Mouse (Mus musculus) brain, embryonic 14.5 days (tissue): ENCODE data around the gene Adcy3. TPM values are rescaled to one million over a fixed set of nuclear protein-coding genes. Genes with fewer than 3 reads are reported as not detected.

Experiments used
- DNase-seq: peaks from one replicate; pipeline ENCODE4 v3.0.0-alpha.2; 2011; ENCODE audit warnings: low read depth
- CTCF ChIP-seq: fragments of 200-500 bp; IDR thresholded peaks from 2 replicates; pipeline ENCODE4 v1.5.1; 2012; ENCODE audit warnings: inconsistent platforms, mild to moderate bottlenecking, moderate library complexity, borderline replicate concordance; ENCODE audit not compliant: insufficient read depth, insufficient read length; ENCODE audit errors: extremely low read depth
- POLR2A ChIP-seq: fragments of 200-500 bp; IDR thresholded peaks from 2 replicates; pipeline ENCODE4 v1.6.1; 2012; ENCODE audit warnings: mild to moderate bottlenecking, inconsistent platforms, borderline replicate concordance; ENCODE audit not compliant: poor library complexity, insufficient read depth, insufficient read length, severe bottlenecking; ENCODE audit errors: extremely low read depth
- polyA plus RNA-seq: library from polyadenylated mRNA; depleted of rRNA; stranded (reverse); fragments of >200 nt; gene quantifications from 2 replicates; pipeline ENCODE4 v1.2.3, GENCODE M21; 2012

Gene Adcy3
- polyA plus RNA-seq, 1 experiment = 13.1 TPM

DNA sequence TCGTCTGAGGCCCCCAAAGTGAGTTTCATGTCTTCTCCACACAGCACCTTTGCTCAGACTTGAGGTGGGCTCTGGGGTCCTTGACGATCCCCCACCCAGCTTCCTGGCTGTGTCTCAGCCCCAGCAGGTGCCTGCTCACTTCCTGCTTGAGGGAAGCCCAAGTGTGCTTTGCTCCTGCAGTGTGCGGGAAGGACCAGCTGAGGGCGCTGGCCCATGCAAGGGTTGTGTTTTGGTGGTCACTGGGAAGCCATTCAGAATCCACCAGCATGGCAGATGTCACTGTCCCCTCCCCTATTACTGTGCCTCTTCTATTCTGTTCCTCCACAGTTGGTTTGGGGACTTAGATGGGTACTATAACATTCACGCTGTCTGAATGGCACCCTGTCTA is 56.2 kb downstream of the Adcy3 start:
- no peak for DNase-seq
- no peak for TF ChIP-seq POLR2A
- TF ChIP-seq CTCF = peak; percentile 45; the same call in 1 of the 2 replicates

DNA sequence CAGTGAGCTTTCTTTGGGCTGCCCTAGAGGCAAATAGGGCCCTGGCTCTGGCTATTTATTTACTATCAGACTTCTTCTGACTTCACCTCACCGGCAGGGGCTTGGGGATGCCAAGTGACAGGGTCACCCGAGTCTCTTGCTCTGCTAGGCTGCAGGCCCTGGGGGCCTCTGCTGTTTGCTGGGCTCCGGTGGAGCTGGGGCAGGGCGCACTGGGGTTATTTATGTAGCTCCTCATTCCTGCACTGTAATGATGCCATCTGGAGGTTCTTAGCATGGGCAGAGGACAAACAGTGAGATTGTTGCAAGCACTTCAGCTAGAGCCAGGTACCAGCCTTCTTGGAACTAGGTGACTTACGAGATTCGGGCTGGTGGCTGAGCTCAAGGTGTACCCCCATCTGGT is 59.6 kb downstream of the Adcy3 start:
- TF ChIP-seq POLR2A = no peak
- TF ChIP-seq CTCF = no peak

DNA sequence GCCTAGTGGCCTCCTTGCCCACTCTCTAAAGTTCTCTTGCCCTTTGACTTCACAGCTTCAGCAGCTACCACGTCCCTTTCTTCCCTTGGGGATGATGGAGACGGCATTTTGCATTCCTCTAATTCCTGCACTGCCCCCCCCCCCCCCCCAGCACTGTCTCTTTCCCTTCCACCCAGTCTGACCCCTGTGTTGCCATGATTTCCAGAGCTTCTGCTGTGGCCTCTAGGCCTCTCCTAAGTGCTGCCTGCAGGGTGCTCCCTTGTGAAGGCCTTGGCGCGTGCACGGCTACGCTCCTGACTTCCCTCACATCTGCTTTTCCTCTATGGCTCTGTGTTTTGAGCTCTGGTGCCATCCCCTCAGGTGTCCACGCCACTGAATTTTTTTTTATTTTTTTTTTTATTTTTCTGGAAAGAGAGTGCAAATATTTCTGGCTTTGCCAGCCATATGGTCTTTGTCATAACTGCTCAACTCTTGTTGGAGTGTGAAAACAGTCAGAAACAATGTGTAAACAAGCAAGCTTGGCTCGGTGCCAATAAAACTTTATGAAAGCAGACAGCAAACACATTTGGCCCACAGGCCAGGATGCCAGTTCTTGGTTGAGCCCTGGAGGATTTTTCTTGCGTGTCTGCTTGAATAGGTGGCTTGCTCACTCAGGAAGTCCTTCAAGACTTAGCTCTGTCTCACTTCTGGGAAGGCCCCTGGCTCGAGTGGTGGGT is 60.3 kb downstream of the Adcy3 start:
- DNase-seq = no peak
- TF ChIP-seq POLR2A (no peak), CTCF (no peak)

More for the DNA sequence above, 59.6 kb downstream of the Adcy3 start:
- no peak for DNase-seq

DNA sequence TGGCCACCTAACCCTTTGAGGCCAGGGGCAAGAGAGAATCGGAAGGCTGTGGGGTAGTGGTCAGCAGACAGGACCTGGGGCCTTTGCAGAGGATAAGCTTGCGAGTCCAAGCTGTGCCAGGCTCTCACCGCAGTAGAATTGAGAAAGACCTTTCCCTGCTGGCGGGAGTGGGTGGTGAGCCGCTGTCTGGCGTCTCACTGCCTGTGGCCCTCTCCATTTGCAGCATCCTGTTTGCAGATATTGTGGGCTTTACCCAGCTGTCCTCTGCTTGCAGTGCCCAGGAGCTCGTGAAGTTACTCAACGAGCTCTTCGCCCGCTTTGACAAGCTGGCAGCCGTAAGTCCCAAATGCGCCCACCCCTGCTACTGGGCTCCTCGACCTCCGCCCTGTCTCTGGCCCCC is 61.7 kb downstream of the Adcy3 start:
- TF ChIP-seq POLR2A = no peak
- no peak for TF ChIP-seq CTCF
- no peak for DNase-seq

DNA sequence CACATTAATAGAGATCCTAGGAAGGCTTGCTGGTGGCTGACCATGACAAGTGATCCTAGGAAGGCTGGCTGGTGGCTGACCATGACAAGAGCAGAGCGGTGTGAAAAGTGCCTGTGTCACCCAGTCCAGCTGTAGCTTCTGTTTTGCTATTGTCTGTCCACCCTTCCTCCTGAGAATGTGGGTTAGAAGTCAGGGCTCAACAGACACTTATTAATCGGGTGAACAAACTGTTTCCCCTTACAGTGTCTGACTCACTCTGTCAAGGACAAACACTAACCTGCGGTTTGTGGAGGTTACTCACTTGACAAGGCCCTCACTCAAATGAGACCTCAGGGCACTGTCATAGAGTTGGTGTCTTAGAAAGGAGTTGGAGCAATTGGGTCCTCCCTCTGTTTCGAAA is 65.8 kb downstream of the Adcy3 start:
- no peak for DNase-seq
- no peak for TF ChIP-seq CTCF
- TF ChIP-seq POLR2A = no peak

DNA sequence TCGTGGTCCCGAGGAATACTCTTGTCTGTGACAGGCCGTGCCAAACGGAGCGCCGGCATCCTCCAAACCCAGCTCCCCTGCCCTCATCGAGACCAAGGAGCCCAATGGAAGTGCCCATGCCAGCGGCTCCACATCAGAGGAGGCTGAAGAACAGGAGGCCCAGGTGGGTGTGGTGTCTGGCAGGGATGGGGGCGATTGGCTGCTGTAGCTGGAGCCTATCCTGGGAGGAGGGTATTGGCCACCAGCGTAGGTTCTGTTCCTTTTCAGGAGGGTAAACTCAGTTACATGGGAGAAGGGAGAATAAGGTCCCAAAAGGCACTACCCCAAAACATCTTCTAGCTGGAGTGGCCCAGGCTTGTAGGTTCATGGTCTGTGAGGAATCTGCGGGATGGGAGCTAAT is 66.4 kb downstream of the Adcy3 start:
- no peak for DNase-seq
- TF ChIP-seq POLR2A = no peak
- no peak for TF ChIP-seq CTCF

DNA sequence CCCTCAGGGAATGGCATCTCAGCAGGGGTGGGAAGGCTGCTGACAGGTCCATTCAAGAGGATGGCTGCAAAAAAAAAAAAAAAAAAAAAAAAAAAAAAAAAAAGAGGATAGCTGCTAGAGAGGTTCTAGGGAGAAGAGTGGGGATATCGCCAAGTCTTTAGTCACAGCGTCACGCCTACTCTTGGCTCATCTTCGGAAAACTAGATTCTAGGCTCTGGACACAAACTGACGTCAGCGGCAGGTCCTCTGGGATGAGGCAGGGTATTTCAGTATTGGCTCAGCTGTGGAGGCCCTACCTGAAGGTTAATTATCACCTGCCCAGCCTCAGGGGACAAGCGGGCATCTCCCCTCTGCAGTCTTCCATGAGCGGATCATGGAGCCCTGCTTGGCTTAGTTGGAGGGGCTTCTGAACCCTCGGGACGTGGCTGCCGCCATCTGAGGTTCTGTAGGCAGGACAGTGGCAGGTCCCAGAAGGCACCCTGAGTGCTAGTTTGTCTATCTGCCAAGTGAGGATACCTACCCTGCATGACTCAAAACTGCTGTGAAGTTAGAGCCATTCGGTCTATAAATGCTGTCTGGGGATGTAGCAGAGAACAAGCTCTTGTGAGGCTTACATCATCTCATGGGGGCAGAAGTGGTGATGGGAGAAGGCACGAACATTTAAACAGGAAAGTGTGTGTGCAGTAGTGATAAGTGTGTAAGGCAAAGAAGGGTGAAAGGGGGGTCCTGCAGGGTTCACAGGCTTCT is 68.7 kb downstream of the Adcy3 start:
- no peak for DNase-seq
- TF ChIP-seq POLR2A = no peak
- no peak for TF ChIP-seq CTCF

DNA sequence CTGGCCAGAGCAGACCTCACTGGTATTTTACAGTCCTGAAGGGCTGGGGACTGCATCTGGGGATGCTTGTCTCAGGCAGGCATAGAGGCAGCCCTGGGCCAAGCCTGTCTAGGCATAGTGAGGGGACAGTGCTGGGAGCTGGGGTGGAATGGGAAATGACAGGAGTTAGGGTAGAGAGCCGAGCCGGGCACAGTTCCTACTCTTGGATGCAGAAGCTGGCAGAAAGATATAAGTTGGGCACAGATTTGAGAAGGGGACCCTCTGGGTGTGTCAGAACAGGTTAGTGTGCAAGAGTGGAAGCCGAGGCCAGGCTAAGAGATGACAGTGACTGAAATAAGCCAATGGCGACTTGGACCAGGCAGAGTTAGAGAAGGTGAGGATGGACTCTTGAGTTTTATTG is 69.3 kb downstream of the Adcy3 start:
- TF ChIP-seq POLR2A (no peak), CTCF (no peak)
- DNase-seq = no peak

DNA sequence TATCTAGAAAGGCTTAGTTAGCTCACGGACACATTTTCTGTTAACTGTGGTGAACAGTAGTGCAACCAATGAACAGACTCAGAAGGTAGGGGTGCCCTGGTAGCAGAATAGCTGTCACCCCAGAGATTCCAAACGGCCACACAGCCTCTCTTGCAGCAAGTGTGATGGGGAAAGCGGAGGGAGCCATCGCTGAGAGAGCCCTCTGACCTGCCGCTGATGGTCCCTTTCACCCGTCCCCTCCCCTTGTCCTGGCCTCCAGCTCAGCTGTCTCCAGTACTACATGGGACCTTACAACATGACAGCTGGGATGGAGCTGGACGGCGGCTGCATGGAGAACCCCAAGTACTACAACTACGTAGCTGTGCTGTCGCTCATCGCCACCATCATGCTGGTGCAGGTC is 73.2 kb downstream of the Adcy3 start:
- no peak for DNase-seq

DNA sequence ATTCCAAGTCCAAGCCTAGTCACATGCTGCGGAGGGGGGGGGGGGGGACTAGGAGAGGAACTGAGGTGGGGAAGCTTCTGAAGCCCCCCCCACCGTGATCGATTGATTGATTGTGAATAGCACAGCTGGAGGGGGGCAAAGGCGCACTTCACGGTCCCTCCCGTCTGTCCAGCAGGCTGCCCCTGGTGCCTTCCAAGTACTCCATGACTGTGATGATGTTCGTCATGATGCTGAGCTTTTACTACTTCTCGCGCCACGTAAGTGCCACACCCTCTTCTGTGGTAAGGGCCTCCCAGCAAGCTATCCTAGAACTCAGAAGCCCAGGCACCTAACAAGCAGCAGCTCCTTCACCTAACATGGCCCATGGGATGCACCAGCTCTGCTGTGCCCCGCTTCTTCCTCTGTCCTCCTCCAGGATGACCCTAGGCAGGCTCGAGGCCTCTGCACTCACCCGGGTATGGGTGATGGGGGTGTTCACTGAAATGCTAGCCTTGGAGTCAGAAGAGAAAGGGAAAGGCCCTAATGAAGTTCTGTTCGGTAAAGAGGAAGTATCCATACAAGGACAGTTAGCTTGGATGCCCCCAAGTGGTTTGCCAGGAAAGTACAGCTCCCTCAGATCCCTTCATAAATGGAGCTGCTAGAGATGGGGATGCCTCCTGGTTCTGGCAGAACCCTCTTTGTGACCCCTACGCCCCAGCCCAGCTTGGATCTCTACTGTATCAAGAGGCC is 75.7 kb downstream of the Adcy3 start:
- DNase-seq = peak; percentile 62
- TF ChIP-seq POLR2A (no peak), CTCF (peak; percentile 68; the same call in 1 of the 2 replicates)

More for the DNA sequence above, 73.2 kb downstream of the Adcy3 start:
- TF ChIP-seq POLR2A (no peak), CTCF (no peak)

DNA sequence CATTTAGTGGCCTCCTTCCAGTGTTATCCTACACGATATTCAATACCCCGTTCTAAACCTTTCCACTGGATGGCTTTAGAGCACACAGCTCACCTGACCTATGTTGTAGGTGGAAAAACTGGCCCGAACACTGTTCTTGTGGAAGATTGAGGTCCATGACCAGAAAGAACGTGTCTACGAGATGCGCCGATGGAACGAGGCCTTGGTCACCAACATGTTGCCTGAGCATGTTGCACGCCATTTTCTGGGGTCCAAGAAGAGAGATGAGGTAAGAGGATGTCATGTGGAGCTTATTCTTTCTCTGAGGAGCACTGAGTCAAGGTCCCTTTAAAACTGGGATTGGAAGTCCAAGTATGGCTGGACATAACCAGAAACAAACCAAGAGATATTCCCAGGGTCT is 76.3 kb downstream of the Adcy3 start:
- no peak for DNase-seq
- no peak for TF ChIP-seq CTCF
- TF ChIP-seq POLR2A = no peak

DNA sequence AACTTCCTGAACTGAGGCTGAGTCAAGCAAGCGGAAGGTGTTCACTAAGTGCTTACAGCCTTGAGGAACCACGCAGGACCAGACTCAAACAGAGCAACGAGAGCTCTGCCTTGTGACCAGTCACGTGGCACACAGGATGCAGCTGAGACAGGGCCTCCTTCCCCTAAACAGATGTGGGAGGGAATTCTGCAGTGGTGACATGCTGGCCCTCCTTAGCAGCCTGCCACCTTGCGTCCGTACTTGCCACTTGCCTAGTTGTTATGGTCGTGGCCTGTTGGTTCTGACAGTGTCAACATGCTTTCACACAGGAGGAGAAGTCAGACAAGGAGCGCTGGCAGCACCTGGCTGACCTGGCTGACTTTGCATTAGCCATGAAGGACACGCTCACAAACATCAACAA is 78.3 kb downstream of the Adcy3 start:
- DNase-seq = no peak
- TF ChIP-seq CTCF (no peak), POLR2A (no peak)

DNA sequence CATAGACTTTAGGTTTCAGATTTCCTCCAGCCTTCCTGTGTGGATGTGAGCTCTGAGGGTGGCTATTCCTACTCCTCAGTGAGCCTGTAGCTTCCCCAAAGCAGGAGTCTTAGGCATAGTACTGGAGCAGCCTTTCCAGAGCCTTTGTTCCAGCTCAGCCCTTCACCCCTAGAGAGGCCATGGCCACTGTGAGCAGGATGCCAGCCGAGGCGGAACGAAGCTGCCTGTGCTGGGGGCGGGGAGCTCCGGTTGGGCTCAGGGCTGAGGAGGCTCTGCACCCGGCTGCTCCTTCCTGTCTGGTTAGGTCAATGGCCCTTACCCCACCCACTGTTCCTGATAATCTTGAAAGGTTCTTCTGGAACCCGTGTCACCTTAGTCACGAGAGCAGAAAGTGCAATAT is 80.0 kb downstream of the Adcy3 start:
- no peak for TF ChIP-seq CTCF
- no peak for TF ChIP-seq POLR2A
- no peak for DNase-seq
